Mouse (Mus musculus) lung, postnatal 10 days (tissue): ENCODE results near the gene Spock2.
"Not testable (repeated sequence)": the region's sequence is repeated elsewhere in the genome, so short reads cannot be mapped to it uniquely, and the experiment has no call there.

Experiments used
- DNase-seq: peaks from one replicate; pipeline ENCODE4 v3.0.0; 2021

Gene Spock2

DNA sequence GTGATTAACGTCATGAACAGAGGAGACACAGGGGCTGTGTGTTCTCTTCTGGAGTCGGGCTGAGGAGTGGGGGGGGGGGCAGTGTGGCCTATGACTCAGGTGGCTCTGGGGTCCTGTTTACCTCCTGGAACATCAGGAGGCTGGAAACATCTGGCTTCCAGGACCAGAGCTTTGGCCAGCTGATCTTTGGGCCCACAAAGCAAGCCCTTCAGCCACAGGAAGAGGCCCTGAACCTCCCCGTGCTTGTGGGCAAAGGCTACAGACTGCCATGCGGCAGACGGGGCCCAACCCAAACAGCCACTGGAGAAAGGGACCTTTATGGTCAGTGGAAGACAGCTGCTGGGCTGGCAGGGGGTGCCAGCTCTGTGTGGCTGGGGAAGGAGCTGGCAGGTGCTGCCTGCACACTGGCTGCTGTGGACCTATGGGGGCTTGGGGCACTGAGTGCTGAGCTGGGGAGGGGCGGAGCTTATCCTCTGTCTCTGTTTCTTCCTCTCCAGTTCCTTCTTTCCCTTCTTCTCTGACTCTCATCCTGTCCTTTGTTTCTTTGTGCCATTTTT lies 45.2 kb downstream of the Spock2 start:
- no peak for DNase-seq

DNA sequence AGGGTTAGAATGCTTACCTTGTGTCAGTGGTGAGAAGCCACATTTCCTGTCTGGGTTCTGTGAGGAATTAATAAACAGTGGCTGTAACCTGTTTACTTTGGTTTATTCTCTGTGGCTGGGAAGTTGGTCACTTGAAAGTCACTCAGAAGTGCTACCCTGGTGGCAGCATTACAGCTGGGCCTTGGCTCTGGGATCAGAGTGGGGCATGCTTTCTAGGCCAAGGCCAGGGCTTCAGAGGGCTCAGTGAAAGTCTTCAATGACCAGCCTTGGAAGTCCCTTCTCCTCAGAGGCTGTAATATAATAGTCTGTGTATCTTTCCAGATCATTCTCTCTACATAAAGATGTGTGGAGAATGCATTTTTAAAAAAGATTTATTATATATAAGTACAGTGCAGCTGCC lies 50.0 kb downstream of the Spock2 start:
- no peak for DNase-seq

DNA sequence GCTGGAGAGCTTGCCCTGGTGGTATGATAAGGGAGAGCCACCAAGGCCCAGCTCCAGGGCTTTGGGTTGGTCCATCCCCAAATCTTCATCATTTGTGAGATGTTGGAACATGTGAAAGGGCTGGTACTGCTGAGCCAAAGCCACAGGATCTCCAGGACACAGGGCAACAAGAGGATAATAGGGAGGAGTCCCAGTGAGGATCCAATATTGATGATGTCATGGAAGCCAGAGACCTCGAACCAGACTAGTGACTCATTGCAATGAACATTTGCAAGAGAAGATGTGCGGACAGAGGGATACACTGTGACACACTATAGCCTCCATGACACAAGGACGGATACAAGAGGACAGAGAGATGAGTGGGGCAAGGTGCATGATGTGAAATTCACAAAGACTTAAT lies 52.1 kb downstream of the Spock2 start:
- DNase-seq, result no peak

DNA sequence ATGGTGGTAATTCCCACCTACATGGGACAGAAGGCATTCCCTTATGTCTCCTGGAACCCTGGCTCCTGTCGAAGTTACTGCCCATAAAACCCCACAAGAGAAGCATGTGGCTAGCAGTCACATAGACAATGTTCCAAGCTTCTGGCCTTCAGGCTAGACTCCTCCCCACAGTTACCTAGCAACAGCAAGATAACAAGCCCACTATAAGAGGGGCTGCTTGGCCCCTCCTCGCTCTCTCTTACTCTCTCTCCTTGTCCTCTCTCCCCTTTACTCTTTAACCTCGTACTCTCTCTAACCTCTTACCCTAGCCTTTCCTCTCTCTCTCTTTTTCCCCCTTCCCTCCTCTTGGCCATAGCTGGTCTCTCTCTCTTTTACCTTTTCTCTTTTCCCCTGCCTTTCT lies 55.4 kb downstream of the Spock2 start:
- not testable (repeated sequence) for DNase-seq

DNA sequence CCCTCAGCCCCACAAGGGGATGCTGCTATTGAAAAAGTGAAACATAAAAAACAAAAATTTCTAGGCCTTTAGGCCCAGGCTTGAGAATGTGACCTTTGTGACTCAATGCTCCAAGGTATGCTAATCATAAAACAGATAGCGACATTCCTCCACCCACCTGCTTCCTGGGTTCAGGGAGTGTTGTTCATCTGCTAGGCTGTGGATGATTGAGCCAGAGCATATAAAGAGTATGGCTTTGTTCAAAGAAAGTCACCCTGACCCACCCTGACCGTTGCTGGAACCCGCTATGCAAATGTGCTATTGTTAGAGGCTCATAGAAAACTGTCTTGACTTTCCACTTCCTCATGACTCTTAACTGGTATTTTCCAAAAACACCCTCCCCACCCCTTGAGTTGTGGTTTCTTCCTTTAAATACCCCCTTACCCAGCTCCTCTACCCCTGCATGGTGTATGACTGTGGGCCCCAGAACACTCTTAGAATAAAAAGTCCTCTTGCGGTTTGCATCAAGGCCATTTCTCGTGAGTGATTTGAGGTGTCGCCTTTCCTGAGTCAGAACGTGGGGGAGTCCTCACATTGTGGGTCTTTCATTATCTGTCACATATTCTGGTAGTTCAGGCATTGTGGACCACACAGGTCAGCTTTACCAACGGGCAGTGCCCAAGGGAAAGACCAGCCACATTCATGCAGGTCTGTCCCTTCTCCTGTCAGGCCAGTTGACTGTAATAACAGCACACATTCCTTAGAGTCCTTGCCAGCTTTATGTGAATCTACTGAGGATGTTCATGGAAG lies 56.4 kb downstream of the Spock2 start:
- not testable (repeated sequence) for DNase-seq

DNA sequence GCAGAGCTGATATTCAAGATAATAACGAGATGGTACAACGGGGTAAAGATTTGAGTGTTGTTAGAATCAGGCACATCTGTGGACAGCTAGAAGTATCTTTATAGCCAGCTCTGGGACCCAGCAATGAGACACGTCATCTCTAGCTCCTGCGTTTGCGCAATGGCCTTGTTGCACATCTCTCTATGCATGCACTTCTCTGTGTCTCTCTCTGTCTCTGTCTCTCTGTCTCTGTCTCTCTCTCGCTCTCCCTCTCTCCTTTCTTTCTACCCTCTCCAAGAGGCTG lies 56.9 kb downstream of the Spock2 start:
- DNase-seq, result no peak

DNA sequence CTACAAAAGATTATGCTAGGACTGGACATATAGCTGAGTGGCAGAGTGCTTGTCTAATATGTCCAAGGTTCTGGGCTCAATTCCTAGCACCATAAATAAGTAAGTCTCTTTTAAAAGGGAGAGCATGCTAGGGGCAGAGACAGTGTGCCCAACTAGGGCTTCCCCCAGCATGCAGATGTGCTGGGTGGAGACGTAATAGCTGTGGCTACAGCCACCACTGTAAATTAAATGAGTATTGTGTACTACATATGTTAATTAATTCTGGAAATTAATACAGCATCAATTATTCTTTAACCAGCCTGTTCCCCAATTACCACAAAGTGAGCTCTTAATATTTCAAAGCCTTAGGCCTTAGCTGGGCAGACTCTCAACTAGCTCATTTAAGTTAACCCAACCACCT lies 58.9 kb downstream of the Spock2 start:
- no peak for DNase-seq

DNA sequence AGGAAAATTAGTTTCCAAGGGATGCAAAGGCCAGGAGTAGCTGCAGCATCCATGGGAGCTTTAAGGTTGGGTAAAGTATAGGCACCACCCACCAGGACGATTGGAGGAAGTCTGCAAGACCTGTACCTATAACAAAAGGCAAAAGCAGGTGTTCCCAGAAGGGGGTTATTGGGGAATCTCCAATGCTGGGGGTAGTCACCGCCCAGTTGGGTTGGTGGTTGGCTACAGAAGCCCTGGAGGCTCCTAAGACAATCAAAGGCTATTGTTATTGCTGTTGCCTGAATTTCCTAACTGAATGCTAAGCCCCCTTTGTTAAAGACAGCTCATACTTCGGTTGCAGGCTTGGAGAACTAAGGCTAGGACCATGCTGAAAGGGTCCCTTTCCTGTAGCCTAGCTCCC lies 60.0 kb downstream of the Spock2 start:
- DNase-seq, result no peak

DNA sequence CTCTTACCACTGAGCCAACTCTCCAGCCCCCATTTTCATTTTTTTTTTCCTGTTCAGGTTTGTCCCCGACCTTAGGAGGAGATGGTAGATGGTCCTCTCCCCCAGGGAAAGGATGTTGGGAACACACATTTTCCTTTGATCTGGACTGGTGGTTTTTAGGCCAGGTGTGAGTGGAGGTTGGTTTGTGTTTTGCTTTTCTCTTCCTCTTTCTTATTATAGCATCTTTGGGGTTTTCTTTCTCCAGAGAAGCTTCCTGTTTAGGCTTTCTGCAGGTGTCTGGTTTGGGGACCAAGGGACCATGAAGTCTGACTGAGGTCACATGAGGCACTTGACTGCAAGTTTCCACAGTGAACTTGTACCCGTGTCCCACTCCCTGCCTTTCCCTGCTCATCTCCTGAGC lies 62.3 kb downstream of the Spock2 start:
- DNase-seq, result no peak

DNA sequence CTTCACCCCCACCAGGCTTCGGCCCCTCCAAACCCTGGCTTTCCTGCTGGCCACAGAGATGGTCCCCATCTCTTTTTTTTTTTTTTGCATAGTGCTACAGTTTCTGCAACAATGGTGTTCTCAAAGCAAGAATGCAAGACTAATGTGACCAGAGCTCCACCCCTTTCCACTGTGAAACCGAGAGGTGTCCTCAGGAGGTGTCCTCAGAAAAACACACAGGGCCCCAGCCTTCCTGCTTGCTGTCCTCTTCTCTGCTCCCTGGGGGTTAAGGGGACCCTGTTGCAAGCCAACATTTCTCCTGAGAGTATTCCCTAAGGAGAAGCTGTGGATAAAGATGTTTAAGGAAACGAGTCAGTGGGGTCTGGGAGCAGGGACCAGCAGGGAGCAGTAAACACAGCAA lies 62.9 kb downstream of the Spock2 start:
- no peak for DNase-seq

DNA sequence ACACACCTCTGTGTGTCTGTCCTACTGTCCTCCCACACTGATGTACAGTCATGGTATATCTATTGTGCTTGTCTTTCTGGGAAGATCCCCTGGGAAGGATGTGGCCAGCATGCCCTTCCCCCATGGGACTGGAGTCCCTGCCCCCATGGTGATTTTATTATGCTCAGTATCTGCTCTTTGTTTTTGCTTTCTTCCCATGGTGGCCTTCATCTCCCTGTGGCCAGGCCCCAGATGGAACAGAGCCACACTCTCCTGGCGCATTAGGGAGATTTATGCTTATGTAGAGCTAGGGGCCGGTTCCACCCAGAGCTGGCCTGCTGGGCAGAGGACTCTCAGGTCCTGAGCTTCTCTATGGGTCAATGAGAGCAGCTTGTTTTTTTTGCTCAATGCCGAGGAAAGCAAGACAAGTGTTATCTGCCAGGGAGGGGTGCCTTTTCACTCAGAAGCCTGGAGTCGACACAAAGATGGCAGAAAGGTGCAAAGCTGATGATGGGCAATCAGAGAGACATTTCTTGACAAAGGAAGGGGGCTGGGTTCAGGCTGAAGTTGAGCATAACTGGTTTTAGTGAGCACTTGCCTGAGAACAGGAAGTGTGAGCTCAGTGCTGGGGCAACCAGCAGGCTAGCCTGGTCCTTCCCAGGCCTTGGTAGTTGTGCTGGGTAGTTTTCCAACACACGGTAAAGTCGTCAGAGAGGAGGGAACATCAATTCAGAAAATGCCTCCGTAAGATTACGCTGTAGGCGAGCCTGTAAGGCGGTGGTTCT lies 64.5 kb downstream of the Spock2 start:
- no peak for DNase-seq

DNA sequence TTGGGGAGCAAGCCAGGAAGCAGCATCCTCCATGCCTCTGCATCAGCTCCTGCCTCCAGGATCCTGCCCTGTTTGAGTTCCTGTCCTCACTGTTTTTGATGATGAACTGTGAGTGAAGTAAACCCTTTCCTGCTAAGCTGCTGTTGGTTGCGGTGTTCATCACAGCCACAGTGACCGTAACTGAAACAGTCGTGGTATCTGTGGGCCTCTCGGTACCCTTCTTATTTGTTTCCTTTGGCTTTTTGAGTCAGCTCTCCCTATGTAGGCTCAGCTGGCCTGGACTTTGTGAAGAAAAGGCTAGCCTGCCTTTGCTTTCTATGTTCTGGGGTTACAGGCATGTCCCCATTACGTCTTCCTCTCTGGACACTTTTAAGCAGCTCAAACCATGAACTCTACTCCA lies 65.3 kb downstream of the Spock2 start:
- DNase-seq, result no peak

DNA sequence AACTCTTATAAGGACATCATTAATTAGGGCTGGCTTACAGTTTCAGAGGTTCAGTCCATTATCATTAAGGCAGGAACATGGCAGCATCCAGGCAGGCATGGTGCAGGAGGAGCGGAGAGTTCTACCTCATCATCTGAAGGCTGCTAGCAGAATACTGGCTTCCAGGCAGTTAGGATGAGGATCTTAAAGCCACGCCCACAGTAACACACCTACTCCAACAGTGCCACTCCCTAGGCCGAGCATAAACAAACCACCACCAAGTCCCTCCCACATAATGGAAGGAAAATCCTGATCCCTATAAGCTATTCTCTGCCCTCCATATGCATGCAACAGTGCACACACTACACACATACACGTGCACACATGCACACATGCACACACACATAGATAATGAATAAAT lies 66.3 kb downstream of the Spock2 start:
- DNase-seq, result no peak

DNA sequence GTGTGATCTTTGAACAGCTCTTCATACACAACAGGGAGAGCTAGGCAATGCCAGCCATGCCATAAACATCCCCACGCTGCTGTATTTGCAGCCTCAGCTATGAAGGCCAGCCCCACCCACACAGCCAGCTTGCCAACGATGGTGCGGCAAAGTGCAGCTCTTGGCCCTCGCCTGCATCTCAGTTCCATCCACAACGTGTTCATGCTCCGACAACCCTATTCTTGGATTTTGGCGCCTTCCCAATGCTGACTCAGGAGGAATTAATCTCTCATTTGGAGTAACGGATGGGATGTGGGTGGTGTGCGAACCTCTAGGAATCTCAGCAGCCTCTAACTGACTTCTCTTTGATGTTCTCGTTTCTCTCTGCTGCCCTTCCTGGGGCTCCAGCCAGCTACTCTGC lies 67.0 kb downstream of the Spock2 start:
- peak; percentile 77 for DNase-seq

DNA sequence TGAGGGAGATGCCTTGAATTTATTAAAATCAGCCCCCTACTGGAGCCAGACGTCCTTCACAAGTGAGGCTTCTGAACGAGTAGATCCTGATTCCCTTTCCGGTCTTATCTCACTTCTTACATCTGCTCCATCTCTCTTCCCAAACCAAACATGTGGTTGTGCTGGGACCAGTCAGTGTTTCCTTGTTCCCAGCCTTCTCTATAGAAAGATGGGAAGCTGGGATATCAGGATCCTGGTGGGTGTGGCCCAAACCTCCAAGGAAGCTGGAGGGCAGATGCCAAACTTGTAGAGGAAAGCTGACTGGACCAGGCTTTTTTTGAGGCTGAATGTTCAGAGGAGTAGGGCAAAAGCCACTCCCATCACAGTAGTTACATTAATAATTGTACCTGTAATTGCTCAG lies 68.5 kb downstream of the Spock2 start:
- DNase-seq, result no peak

DNA sequence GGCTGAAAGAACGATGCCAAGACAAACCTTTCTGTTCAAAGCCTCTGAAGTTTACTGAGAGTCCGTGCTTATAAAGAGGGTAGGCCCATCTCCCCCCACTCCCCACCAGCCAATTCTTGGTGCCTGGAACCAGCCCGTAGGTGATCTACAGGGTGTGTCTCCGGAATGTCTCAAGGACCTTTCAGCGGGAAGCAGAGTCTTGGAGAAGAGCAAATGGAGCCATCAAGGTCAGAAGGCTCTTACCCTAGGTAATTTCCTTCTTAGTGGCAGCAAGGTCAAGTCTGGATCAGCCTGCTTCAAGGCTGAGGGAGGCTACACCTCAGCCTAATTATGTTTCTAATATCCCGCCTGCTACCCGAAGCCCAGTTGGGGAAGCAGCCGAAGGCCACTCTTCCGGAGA lies 69.3 kb downstream of the Spock2 start:
- DNase-seq, result not testable (repeated sequence)
